Mouse (Mus musculus): ENCODE measurements around the gene Snx3.
A peak's percentile ranks its signal among the peaks of the same experiment; 100 is the strongest.

Snx3 gene

DNA sequence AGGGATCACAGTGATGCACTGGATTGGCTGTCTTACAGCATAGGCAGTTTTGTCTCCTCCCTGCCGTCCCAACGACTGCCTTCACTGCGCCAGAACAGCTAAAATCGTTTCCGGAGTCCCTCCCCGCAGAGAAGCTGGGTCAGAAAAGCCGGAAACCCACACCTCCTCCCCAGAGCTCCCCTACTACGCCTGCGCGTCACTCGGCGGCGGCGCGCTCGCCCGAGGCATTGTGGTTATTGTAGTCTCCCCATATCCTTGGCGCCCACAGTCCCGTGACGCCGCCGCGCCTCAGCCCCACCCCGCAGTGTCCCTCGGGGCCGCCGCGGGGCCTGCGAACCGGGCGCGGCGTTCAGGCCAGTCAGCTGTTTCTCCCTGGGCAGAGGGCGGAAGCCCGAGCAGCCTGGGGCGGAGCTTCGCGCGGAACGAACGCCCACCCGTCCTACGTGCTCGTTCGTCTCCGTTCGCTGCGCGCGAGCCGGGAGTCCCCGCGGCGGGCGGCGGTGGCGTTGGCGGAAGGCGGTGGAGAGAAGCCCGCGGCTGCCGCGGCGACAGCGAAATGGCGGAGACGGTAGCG lies at the start of gene Snx3:
Gene Snx3 (plus strand): TSS at position 256 of the 574 bp plus-strand sequence.
- peak; percentile 93 for DNase-seq (ENCODE audit: extremely low read depth, low read depth)

GRCm38 (mm10) chr10:42454266-42454665 lies 47.6 kb upstream of the Snx3 start:
- no peak for DNase-seq (ENCODE audit: extremely low read depth, low read depth)

DNA sequence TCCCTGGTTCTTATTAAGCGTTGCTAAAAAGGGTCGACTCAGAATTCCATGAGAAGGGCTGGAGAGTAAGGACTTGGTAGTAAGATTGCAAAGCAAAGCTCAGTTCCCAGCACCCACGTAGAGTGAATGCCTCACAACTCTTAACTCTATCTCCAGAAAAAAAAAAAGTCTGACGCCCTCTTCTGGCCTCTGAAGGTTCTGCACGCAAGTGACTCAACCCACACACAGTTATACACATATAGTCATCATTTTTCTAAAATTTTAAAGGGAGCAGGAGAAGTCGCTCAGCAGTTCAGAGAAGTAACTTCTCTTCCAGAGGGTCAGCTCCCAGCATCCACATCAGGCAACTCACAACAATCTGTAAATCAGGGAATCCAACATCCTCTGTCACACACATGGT lies 47.1 kb upstream of the Snx3 start:
- DNase-seq (ENCODE audit: extremely low read depth, low read depth) = no peak

DNA sequence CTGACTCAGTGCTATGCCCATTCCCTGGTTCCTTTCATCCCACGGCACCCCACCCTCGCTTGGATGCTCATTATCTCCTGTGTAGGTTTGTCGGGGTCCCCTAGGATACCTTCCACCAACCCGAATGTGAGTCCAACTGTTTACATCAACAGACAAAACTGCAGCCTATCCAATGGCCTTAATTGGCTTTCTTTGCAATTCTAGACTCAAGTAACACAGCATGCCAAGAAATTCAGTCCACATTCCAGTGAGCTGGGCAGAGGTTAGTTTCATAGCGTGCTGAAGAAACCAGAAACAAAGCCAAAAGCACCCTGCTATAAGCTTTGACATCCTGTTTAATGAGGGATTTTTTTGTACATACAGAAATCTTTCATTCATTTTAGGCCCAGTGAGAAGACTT lies 45.8 kb upstream of the Snx3 start:
- no peak for DNase-seq (ENCODE audit: extremely low read depth, low read depth)

- no peak for DNase-seq (ENCODE audit: extremely low read depth, low read depth)
Measured at GRCm38 (mm10) chr10:42457557-42458191, 44.2 kb upstream of the Snx3 start.

- DNase-seq (ENCODE audit: extremely low read depth, low read depth) = no peak
Measured at GRCm38 (mm10) chr10:42464224-42464623, 37.6 kb upstream of the Snx3 start.

GRCm38 (mm10) chr10:42464805-42465204 lies 37.0 kb upstream of the Snx3 start:
- DNase-seq (ENCODE audit: extremely low read depth, low read depth) = no peak

- DNase-seq (ENCODE audit: extremely low read depth, low read depth) = no peak
Measured at GRCm38 (mm10) chr10:42474946-42475514, 26.8 kb upstream of the Snx3 start.

DNA sequence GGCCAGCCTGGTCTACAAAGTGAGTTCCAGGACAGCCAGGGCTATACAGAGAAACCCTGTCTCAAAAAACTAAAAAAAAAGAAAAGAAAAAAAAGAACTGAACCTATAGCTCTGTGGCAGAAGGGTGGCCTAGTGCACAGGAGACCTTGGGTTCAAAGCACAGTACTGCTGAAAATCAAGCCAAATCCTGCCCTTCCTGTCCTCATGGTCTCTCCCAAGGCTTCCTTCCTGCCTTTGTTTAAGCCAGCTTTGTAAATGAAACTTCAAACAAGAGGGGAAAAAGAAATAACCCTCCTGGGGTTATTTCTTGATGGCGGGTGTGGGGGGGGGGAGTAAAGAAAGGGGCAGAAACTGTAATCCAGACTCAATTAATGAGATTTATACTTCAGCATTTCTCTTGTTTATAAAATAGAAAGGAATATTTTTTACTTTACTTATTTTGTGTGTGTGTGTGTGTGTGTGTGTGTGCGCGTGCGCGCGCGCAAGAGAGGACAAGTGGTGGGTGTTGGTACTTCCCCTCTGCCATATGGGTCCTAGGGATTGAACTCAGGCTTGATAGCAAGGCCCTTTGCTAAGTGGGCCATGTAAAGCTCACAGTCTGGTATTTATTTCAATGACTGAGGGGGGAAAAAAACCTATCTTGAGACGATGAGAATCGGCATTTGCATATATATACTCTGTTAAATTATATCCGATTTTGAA lies 24.9 kb upstream of the Snx3 start:
- DNase-seq (ENCODE audit: extremely low read depth, low read depth) = peak; percentile 17

DNA sequence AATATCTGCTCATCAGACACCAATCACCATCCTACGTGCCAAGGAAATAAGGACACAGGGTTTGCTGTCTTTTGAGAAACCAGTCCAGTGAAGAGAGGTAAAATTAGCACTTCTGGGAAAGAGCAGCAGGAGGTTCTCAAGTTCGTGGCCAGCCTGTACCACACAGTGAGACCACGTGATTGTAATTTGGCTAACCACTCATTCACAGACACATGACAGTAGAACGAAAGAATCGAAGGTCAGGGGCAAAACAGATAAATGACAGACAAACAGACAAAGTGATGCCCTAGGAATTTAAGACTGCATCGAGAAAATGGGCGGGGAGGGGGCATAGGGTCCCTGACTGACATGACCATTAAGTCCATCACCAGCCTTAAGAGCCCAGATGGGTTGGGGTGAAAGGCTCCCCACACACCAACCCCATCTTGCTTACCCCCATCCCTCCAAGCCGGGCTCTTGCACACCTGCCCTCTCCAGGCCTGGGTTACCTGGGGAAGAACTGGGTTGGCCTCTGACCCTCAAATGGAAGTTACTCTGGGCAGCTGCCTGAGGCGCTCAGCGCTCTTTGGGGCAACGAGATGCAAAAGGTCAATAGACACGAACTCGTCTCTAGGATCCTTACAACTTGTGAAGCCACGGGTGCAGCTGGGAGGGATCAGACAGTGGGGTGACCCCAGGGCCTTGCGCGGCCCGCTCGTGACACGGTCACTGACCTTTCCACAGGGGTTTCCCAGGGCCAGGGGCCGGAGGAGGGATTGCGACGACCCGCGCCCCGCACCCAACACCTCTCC lies 24.1 kb upstream of the Snx3 start:
- DNase-seq (ENCODE audit: extremely low read depth, low read depth) = peak; percentile 9

DNA sequence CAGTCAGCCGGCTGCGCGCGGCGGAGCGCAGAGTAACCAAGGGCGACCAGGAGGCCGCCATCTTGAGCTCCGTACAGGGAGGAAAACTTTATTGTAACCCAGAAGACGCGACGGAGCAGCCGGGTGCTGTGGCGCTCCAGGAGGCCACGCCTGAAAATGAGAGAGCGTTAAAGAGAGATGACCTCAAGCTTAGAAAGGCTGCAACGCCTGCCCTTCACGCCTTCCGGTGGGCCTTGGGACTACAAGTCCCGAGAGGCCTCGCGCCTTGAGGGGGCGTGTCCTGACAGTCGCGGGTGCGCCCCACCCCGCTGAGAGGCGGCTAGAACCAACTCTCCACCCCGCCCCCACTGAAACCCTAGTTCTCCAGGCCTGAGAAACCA lies 23.5 kb upstream of the Snx3 start, which contains the start of gene Afg1l:
Gene Afg1l (minus strand): TSS at position 225 of the 380 bp plus-strand sequence.
- DNase-seq (ENCODE audit: extremely low read depth, low read depth) = peak; percentile 94

- no peak for DNase-seq (ENCODE audit: extremely low read depth, low read depth)
Measured at GRCm38 (mm10) chr10:42480719-42481118, 21.1 kb upstream of the Snx3 start.

GRCm38 (mm10) chr10:42488606-42489296 lies 13.1 kb upstream of the Snx3 start:
- DNase-seq (ENCODE audit: extremely low read depth, low read depth) = no peak

DNA sequence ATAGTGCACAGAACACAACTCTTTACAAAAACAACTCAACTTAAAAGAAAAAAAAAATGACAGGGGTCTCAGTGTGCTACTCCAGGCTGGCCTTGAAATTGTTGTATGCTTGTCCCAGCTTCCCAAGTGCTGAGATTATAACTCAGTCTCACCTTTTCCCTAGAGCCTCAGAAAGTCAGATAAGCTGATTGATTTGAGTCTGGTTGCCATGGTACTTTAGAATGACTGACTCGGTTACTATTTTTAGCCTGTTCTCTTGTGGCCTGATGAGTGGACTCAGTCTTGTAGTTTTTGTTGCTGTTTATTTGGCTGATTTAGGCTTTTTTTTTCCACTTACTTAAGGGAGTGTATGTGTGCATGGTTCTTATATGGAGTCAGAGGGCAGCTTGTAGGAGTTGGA lies 10.7 kb upstream of the Snx3 start:
- no peak for DNase-seq (ENCODE audit: extremely low read depth, low read depth)

DNA sequence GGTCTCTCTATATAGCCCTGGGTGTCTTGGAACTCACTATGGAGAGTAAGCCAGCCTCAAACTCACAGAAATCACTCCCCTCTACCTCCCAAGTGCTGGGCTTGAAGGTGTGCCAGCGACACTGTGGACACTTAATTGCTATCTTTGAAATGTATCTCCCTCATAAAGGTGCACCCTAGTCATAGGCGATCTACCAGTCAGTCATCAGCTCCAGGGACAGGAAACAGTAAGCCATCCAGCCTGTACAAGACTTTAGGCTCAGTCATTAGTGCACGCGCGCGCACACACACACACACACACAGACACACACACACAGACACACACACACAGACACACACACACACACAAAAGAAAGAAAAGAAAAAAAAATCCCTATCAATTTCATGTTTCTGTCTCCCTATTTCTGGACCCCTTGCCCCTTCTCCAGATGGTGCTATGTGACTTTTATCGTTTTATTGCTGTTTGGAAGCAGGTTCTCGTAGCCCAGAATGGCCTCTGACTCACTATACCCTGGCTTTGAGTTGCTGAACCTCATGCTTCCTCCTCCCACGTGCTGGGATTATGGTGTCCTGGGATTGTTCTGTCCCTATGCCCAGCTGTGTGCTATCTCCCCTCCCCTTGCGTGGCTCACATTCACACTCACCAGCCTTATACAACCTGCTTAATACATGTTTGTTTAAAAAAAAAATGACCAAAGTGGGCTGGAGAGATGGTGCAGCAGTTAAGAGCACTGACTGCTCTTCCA lies 9.6 kb upstream of the Snx3 start:
- no peak for DNase-seq (ENCODE audit: extremely low read depth, low read depth)

- DNase-seq (ENCODE audit: extremely low read depth, low read depth) = no peak
Measured at GRCm38 (mm10) chr10:42493000-42493399, 8.8 kb upstream of the Snx3 start.

GRCm38 (mm10) chr10:42500611-42501010 lies 1.2 kb upstream of the Snx3 start:
- no peak for DNase-seq (ENCODE audit: extremely low read depth, low read depth)

DNA sequence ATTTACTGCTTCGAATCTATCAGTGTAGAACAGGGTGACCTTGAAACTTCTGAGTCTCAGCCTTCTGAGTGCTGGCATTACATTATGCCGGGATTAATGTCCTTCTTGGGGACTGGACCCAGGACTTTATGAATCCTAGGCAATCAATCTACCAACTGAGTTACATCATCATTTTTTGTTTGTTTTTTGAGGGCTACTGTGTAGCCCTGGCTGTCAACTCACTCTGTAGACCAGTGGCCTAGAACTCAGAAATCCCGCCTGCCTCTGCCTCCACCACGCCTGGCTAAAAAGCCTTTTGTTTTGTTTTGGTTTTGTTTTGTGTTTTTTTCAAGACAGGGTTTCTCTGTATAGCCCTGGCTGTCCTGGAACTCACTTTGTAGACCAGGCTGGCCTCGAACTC lies 669 bp upstream of the Snx3 start:
- no peak for DNase-seq (ENCODE audit: extremely low read depth, low read depth)

GRCm38 (mm10) chr10:42502349-42503111 lies 700 bp downstream of the Snx3 start:
- peak; percentile 49 for DNase-seq (ENCODE audit: extremely low read depth, low read depth)

Data from MEL-GATA-1-ER (cell line).